In the genomic region with DNA sequence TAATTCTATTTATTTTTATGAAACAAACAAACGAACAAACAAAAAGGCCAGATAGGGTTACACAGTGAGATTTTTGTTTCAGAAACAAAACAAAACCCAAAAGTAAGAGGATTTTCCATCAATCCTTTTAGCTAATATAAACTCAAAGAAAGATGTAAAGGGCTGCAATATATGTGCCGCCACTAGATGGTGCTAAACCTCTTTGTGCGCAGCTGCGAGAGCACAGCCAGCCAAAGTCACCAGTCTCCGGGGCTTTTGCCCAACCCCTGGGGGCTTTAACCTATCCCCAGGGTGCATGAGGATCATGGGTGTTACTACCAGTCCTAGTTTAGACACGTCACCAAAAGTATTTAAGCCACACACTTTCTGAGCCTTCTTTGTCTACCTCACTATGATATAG, we compare ENCODE assay signal across 10 mouse cellular contexts. TPM values are rescaled to one million over a fixed set of nuclear protein-coding genes. Genes with fewer than 3 reads are reported as not detected.
DNase-seq lines count a peak whose midpoint lies in the region; ATAC-seq lines count a peak whose summit lies in the region.
"Not testable (repeated sequence)": the region's sequence is repeated elsewhere in the genome, so short reads cannot be mapped to it uniquely, and the experiment has no call there.
"Had no signal": no experiment of that assay in that cellular context is flagged by ENCODE, and none has a peak within 500 bp of the region (broad histone marks: within the 10 kb centered on the region; RNA-seq: fewer than 3 reads in every experiment).

No protein-coding gene starts in this region.

- H3K4me3 ChIP-seq in limb, embryonic 11.5 days (ENCODE audit: low read depth, low read length), result not testable (repeated sequence)

- peak; percentile 79 for DNase-seq in B cell, adult 2 months
- DNase-seq in adrenal gland, adult (ENCODE audit: inconsistent age in 2 of 2, low spot score in 1 of 2), result peak; percentile 39 to 84
- peak; percentile 37 to 55 for DNase-seq in cerebellum, postnatal 36 days
- DNase-seq in heart, adult 18-20 months, result peak; percentile 47 to 78
- DNase-seq in kidney, postnatal 10 days, result peak; percentile 72
- DNase-seq in limb, embryonic 11.5 days (ENCODE audit: low spot score), result peak; percentile 72
- peak; percentile 68 for DNase-seq in naive thymus-derived CD4-positive, alpha-beta T cell, adult 2 months (ENCODE audit: low read depth)
- peak; percentile 74 for DNase-seq in splenic B cell, adult 2 months (ENCODE audit: low read depth, low spot score)

- H3K4me1 ChIP-seq in limb, embryonic 11.5 days (ENCODE audit: control insufficient read depth, insufficient read depth, low read length), result not testable (repeated sequence)

- H3K36me3 ChIP-seq in limb, embryonic 11.5 days (ENCODE audit: control insufficient read depth, insufficient read depth, low read length), result peaks cover 14% of the 10 kb centered on the region
- H3K36me3 ChIP-seq in splenic B cell, adult 2 months (ENCODE audit: control insufficient read depth, insufficient read depth, low read length, poor library complexity, severe bottlenecking), result not testable (repeated sequence)

- not testable (repeated sequence) for H3K27me3 ChIP-seq in limb, embryonic 11.5 days (ENCODE audit: control insufficient read depth, insufficient read depth, low read length); splenic B cell, adult 2 months (ENCODE audit: control insufficient read depth, insufficient read depth, low read length, poor library complexity, severe bottlenecking)

- H3K27ac ChIP-seq in limb, embryonic 11.5 days (replicated peaks; ENCODE audit: low read depth, low read length), result not testable (repeated sequence)

- 8% methylated on average over 6 of the region's 6 CpGs for WGBS in limb, embryonic 11.5 days

- not testable (repeated sequence) for ATAC-seq in limb, embryonic 11.5 days (ENCODE audit: insufficient number of reproducible peaks, low FRiP score, low TSS enrichment, low read depth)

- H3K9me3 ChIP-seq in limb, embryonic 11.5 days (ENCODE audit: control insufficient read depth, low read length), result not testable (repeated sequence)

- not testable (repeated sequence) for H3K4me2 ChIP-seq in limb, embryonic 11.5 days (ENCODE audit: low read depth, severe bottlenecking)

- H3K9ac ChIP-seq in limb, embryonic 11.5 days (ENCODE audit: low read length), result not testable (repeated sequence)

RNA-seq across cellular contexts. Expression of gene Lctl, which starts 21.9 kb away (rescaled TPM):
- not detected for total RNA-seq in heart, adult 18-20 months (2021)
- polyA plus RNA-seq in limb, embryonic 11.5 days (2014; fragmentation: Nextera tagmentation; extraction: Ambion mirVana), result not detected in 2 replicates
- polyA plus RNA-seq: erythroblast, embryonic 14.5 days; neural tube, embryonic 13.5 days had no signal

RNA-seq across cellular contexts. Expression of gene Zwilch, which starts 34.0 kb away (rescaled TPM):
- under 1 TPM; 0.64 to 0.99 TPM for total RNA-seq in heart, adult 18-20 months (2021)
- 36.0 and 41.3 TPM in 2 replicates for polyA plus RNA-seq in limb, embryonic 11.5 days (2014; fragmentation: Nextera tagmentation; extraction: Ambion mirVana)

RNA-seq across cellular contexts. Expression of gene Rpl4, which starts 34.3 kb away (rescaled TPM):
- total RNA-seq in heart, adult 18-20 months (2021), result 100 to 1,000 TPM; 464 to 493 TPM
- polyA plus RNA-seq in limb, embryonic 11.5 days (2014; fragmentation: Nextera tagmentation; extraction: Ambion mirVana), result 1,355 and 1,360 TPM in 2 replicates

RNA-seq across cellular contexts. Expression of gene Snapc5, which starts 40.2 kb away (rescaled TPM):
- 10 to 100 TPM; 20.2 to 23.9 TPM for total RNA-seq in heart, adult 18-20 months (2021)
- polyA plus RNA-seq in limb, embryonic 11.5 days (2014; fragmentation: Nextera tagmentation; extraction: Ambion mirVana), result 27.2 and 28.8 TPM in 2 replicates
